Mouse (Mus musculus) embryo, embryonic 11 days (tissue): ENCODE measurements around the gene Rasl11b.

Source experiments
- DNase-seq: peaks from one replicate; pipeline ENCODE4 v3.0.0-alpha.2; 2015

Gene Rasl11b

DNA sequence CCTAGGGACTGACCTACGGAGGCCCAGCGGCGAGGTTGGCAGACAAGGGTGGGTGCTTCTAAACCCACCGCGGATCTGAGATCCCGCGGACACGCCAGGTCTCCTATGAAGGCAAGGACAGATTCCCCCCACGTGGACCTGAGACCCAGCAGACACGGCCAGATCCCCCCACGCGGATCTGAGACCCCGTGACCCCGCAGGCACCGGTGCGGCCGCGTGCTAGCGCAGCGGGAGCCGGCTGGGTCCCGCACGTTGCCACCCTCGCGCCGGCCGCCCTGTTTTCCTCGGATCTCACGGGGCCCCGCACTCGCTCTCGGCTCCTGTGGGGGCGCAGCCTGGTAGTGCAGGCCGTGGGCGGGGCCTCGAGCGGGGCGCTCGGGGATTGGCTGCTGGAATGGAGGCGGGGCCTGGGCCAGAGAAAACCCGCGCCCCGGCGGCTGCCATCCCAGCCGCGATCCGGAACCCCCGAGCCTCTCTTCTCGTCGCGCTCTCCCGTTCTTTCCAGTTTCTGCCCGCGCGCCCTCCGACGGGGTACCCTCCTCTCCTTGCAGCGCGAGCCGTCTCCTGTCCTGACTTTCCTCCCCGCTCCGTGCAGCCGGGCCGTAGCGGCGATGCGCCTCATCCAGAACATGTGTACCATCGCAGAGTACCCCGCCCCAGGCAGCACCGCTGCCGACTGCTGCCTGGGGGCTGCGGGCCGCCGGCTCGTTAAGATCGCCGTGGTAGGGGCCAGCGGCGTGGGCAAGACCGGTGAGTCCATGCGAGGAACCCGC lies at the start of gene Rasl11b:
Rasl11b (plus strand) TSS at position 446 of the 773 bp plus-strand sequence.
- DNase-seq = peak; percentile 97

DNA sequence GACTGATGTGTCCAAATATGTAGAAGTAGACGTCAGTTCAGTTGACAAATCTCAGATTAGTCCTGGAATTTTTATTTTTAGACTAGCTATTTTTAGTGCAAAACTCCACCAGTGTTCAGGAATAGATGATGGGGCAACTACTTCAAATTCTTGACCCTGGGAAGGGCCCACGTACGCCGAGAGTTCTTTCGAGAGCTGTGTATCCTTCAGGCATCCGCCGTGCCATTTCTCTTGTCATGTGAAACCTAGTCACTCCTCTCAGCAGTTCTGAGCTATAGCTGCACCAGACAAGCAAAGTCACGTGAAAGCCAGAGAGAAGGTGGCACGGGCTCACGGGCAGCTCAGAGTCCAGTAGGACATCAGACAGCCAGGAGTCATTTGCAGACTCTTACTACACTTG lies 47.5 kb upstream of the Rasl11b start:
- no peak for DNase-seq

DNA sequence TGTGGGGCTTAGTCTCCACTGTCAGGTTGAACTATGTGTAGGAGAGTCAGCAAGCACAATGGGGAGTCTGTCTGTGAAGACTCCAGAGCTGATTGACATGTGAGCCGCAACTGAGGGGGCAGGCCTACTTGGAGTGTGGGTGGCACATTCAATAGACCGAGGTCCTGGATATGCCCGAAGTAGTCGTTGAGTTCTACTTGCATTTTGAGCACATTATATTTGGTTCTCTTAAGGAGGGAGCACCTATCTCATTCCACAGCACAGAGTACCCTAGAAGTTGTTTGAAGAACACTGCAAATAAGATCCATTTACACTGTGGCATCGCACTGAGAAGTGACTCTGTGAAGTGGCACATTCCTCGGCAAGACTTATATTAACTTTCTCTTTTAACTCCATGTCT lies 45.1 kb upstream of the Rasl11b start:
- no peak for DNase-seq

DNA sequence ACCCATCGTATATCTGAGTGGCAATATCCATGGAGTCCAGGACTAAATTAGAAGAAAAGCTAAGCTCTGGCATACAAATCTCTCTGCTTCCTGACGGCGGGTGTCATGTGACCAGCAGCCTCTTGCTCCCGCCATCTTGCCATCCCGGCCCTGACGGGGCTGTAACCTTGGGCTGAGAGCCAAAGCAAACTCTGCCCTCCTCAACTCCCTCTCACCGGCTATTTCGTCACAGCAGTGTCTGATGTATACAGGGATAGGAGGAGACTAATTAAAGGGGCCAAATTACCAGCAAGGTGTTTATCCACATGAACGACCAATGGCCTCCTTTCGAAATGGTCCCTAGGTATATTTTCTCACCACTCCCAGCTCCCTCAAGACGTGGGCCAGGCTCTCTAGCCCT lies 43.3 kb upstream of the Rasl11b start:
- DNase-seq = no peak

DNA sequence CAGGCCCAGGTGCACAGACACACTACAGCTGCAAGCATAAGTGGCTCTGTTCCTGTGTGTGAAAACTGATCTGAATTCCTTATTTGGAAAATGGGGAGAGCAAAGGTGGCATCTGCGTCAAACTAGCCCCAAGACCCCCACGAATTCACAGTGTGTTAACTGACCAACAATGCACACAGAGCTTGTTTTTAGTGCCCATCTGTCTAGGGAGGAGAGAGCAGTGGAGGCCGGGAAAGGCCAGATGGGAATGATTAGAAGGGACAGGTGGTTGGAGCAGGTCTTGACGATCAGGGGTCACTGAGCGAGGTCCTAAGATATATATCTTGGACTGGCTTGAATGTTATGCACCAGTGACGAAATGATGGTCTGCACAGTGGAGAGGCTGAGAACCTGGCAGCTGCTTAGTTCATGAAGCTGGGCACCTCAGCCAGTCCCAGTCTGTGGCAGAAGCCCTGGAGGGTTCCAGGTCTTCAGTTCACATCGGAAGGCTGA lies 39.2 kb upstream of the Rasl11b start:
- DNase-seq = peak; percentile 78

DNA sequence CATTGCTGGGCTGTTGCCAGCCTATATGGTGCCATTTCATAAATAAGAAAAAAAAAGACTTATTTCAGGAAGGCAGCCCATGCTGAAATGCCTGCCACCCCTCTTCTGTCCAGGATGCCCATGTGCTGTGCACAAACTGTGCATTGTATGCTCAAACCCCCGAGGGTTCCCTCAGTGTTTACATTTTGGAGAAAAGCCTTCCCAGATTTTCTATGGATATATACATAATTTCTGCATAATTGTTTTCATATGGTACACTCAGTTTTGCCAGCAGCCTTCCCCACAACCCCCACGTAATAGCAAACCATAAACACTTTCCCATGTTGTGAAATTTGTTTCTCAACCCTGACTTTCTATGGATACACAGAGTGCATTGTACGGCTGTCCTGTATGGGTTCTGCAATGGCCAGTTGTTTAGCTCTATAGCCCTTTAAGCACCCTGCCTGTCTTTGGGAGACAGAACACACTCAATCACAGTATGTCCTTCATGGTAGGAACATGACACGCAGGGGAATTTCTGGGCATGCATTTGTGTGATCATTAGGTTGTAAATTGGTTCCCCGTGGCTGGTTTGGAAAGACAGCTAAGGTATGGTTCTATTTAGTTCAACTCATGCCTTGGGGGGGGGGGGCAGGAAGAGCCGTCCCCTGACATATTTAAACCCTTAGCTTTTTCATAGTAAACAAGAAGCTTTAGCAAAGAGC lies 36.0 kb upstream of the Rasl11b start:
- no peak for DNase-seq

DNA sequence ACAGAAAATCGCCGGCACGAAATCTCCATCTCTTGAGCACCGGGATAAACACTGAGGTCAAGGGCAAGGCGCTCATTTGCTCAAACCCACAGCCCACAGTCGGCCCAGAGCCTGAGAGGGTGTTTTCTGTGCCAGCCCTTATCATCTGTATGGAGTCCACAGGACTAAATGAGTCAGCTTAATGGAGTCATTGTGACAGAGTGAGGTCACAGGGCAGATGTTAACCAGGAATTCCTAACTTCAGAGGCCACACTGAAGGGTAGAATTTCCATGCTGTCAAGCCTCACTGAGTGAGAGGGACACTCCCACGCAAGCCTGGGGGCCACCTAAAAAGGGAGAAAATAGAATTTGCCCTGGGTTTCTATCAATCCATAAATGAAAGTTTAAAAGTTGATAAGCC lies 35.2 kb upstream of the Rasl11b start:
- no peak for DNase-seq

DNA sequence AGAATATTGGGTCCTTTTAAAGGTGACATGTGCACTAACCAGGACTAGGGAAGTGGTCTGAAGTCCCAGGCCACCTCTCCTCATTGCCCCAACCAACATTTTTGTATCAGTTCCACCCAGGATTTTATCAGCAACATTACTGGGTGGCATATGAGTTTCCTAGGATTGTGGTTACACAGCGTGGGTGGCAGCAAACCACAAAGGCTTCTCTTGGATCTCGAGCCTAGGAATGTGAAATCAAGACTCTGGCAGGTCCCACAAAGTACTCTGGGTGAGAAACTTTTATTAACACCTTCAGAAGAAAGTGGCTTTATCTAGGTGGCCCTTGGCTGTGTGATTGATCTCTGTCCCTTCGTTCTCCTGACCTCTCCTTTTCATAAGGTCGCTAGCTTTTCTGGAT lies 34.7 kb upstream of the Rasl11b start:
- no peak for DNase-seq

DNA sequence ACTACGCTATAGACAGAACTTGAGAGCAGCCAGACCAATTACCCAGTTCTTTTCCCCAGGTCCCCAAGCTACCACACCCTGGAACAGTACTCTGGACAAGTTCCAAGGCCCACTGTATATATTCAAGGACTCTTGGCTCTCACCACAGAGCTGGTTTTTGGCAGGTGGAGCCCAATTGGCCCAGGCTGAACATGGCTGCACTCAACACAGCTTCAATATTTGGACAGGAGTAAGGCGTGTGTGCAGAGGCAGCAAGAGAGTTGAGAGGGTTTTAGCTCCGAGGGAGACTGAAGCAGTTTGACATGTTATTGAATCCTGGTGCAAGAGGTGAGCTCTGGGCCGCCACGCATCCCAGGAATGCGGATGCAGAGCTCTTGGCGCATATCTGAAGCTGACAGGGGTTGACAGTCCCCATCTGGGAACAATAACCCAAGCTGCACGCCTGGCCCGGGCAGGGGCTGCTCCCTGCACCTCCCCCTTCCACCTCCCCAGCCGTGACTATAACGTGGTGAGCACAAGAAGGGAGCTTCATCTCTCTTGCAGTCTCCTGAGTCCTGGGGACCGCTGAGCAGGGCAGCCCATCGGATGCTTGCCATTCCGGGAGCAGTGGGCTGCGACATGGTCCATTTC lies 33.7 kb upstream of the Rasl11b start:
- peak; percentile 86 for DNase-seq

DNA sequence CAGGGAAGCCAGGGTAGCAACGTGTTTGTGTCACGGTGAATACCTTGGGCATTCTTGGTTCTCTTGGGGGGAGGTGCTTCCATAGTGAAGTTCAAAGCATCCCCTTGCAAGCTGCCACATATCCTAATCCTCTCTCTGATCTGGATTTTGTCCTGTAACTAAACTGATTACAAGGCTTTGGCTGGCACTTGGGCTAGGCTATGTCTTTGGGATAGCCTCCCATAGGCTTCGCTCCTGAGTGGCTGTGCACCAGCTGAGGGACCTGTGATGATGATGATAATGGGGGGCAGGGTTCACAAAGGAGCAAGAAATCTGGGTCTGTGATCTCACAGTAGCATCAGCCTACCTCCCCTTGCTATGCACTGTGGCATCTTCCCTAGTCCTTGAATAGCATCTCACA lies 33.1 kb upstream of the Rasl11b start:
- no peak for DNase-seq

DNA sequence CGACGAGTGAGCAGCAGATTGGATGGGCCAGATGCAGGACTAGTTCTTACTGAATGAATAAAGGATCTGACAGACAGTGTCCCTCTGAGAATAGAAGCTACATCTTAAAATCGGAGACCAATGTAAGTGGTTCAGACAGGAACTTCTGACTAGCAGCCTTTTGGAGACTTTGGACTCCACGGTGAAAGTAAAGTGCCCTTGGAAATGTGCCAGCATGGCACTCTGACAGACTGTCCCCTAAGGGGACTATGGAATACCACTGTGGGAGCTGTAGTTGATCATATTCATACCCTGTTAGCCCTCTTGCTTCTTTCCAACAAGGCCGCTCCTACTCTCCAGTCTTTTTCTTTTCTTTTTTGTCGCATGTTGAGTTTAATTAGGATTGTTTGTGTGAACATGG lies 31.9 kb upstream of the Rasl11b start:
- DNase-seq = no peak

DNA sequence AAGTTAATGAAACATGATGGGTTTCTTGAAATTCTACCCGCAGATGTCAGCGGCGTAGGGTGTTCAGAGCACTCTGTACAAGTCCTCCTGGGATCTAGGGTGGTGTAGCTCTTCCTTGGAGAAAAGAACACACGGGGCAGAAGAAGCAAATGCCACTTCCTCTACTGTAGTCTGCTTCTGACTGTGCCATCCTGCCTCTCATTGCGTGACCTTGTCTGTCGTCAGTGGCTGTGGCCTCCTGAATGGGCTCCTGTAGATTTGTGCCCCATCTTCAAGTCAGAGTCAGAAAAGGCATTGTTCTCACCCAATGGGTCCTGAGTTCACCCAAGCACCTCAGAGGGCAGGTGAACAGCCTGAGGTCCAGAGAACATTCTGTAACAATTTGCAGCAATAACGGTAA lies 30.5 kb upstream of the Rasl11b start:
- no peak for DNase-seq

DNA sequence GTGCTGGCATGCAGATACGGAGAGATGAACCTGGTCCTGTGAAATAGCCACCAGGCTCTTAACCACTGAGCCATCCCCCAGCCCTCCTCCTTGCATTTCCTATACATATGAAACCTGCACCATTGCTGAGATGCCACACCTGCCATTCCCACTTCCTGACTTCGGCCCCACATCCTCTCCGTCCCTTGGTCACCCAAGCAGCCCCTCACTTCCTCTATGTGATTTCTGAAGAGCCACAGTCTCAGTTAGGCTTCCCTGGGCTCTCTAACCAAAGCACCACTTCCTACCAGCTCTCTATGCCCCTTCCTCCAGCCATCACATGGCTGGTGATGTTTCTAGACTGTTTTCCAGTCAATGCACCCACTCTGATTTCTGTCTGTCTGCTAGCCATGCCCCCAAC lies 28.4 kb upstream of the Rasl11b start:
- no peak for DNase-seq

DNA sequence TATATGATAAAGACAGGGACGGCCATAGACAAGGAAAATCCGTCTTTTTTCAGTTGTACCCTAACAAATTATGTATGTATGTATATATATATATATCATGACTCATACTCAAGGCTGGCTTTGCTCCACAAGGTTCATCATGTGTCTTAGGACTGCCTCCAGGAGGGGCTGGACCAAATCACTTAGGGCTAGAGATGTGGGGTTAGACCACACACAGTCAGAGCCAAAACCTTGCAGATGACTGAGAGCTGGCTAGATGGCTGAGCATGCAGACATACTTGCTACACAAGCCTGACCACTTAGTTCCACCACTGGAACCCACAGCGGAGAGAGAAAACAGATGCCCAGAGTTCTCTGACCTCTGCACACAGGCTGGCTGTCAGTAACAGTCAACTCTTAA lies 27.0 kb upstream of the Rasl11b start:
- DNase-seq = no peak

DNA sequence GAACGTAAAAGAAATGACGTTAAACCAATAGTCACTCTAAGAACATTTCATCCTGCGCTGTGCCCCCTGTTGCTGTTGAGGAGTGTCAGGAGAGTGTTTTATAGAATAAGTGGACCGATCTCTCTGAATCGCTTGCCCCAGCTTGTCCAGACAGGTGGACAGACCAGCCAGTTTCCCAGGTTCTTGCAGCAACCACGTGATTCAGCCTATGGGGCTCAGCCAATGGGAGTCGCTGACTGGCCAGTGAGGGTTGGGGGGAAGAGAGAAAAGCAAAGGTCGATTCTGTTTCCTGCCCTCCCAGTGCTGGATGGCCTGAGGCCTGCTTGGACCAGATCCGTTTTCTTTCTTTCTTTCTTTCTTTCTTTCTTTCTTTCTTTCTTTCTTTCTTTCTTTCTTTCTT lies 23.3 kb upstream of the Rasl11b start:
- DNase-seq = no peak

DNA sequence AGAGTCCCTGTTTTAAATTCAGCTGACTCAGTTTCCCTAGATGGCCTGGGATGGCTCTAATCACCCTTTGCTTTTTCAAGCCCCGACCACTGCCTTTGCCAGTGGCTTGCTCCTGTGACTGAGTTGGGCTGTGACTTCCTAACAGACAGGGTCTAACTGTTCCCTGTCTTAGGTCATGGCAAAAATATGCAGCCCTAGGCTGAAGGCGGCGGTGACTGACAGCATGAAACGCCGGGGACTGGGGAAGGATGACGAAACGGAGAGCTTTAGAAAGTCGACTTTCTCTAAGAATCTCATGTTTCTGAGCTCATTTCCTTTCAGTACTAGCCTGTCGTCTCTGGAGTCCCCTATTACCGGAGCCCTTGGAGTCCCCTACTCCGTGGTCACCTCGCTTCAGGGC lies 22.9 kb upstream of the Rasl11b start:
- peak; percentile 70 for DNase-seq

DNA sequence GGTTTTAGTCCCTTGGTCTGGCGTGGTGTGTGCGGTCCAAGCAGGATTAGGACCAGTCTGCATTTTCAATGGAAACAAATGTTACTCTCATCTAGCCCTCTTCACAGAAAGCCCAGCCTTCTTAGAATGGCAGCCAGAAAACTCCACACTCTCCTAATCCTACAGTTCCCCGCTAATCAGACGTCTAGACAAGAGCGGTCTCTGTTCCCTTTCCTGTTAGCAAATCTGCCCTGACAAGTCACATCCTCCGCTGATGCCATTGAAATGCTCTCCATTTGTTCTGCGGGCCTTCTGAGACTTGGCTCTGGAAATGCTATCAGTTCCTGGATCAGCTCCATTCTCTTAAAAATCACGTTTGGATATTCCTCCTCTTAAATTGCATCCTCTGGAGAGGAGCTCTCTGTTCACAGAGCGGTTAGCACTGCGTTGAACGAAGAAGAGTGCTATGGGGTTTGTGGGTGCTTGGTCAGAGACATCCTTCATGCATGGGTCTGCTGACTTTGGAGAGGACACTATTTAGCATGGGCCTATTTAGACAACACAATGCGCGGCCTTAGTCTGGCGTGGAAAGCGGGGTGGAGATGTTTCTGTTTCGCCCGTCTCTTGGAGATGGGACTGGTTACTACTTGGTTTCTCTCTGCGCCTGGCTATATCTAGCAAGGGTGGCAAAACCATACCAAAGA lies 21.8 kb upstream of the Rasl11b start:
- peak; percentile 57 for DNase-seq

DNA sequence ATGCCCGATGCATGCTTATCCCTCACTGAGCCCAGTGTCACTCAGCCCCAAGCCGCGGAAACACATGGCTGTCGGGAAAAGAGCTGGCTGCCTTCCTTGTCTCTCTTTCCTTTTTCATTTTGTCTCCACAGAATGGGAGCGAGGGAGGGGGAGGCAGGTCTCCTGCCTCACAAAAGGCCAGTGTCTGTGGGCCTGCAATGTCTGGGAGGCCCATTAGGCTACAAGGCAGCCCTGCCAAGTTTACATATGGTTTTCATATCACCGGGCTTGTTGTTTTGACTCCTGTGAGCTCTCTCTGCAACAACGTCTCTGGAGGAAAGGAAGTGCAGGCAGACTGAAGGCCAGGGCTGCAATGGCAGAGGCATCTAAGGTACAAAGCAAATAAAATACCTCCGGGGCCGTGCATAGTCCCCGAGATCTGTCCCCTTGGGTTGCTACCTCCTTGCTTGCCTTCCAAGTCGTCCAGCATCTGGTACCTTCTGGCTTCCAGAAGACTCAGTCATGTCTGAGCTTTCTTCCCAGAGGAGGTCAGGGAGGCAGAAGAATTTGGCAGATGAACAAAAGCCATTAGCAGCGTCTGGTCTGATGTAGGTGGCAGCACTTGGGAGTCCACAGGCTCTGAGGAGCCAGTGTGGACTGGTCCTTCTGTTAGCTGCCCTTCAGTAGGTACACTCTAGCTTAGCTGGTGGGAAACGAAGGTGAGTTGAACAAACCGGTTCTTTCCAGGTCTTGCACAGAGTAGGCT lies 19.4 kb upstream of the Rasl11b start:
- DNase-seq = peak; percentile 81

DNA sequence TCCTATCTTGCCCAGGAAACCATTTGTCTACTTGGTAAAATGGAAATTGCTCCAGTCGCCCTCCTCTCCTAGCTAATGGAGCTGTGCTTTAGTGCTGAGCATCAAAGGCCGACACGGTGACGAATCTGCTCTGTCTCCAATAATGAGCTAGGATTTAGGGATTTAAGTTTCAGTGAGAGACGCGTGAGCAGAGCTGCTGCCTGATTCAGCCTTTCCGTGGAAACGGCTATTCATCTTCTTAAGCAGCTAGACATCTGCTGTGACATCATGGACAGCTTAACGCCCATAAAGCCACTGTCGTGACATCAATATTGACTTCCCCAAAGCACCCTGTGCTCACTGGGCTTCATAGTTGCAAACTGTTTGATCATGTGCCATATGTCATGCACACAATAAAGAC lies 14.9 kb upstream of the Rasl11b start:
- DNase-seq = no peak

DNA sequence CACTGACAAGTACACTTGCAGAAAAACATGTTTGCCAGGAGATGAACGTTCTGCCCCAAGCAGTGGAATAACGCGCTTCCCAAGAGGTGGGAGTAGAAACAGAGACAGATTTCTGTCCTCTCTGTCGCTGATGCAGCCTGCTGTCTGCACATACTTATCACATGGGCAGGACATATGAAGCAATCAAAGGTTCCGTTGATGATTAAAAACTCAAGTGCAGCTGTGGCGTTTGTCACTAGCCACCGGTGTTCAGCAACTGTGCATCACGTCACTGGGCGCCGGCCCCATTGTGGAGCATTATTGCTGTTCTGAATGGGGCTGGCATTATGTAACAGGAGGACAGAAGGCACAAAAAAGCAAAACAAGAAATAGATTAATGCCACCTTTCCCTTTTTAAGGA lies 12.0 kb upstream of the Rasl11b start:
- DNase-seq = no peak

DNA sequence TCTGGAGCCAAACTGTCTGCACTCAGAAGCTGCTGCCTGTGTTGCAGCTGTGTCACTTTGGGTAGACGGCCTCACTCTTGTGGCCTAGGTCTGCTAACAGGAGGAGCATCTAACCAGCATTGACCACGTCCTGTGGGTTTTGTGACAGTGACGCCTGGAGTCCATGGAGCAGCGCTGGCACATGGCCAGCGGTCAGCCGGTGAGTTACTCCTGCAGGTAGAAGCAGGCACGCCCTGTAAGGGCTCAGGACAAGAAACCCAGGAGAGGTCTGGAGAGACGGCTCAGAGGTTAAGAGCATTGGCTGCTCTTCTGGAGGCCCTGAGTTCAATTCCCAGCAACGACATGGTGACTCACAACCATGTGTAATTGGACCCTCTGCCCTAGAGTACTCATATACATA lies 10.5 kb upstream of the Rasl11b start:
- DNase-seq = no peak

DNA sequence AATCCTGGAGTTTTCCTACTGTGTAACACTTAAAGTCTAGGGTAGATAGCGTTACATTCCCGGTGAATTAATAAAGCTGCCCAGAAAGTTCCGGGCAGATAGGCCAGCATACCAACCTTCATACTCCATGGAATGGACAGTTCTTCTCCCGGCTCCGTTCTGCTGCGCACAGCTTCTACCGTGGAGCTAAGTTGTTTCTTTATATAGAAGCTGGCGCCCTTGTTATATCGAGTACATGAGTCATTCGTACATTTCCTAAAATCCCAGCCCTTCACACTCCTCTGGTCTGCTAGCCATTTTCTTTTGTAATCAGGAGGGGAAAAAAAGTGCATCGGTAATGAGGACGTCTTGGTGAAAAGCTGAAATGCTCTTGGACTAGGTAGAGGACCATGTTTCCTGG lies 7.0 kb upstream of the Rasl11b start:
- DNase-seq = no peak

DNA sequence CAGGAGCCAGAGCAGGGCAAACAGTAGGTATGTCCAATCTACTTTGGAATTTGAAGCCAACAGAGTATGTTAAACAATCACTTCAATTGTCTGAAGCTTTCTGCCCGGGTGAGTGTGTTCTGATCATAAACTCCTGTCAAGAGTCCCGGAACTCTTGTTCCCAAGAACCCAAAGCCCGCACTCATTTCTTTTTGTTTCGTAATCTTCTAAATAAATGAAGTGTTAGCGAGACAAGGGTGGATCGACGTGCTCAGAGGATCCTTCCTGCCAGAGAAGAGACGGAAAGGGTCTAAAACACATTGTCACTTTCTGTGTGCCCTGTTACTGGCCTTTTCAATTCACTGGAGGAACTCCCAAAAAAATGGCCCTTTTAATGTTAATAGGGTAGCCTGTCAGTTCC lies 6.2 kb upstream of the Rasl11b start:
- no peak for DNase-seq
